Mouse (Mus musculus) cortical plate, adult 2 months (tissue): Measurements from ENCODE around the gene Rtn4rl2.

Experiments
- CTCF ChIP-seq: fragments of 200-500 bp; IDR thresholded peaks from 2 replicates; pipeline ENCODE4 v1.5.1; 2011; ENCODE audit warnings: mild to moderate bottlenecking, control low read depth, low read length; ENCODE audit not compliant: insufficient read depth; ENCODE audit errors: extremely low read depth
- POLR2A ChIP-seq: fragments of 200-500 bp; IDR thresholded peaks from 2 replicates; pipeline ENCODE4 v1.6.1; 2011; ENCODE audit warnings: mild to moderate bottlenecking, low read length, control low read depth; ENCODE audit not compliant: insufficient read depth; ENCODE audit errors: extremely low read depth

DNA sequence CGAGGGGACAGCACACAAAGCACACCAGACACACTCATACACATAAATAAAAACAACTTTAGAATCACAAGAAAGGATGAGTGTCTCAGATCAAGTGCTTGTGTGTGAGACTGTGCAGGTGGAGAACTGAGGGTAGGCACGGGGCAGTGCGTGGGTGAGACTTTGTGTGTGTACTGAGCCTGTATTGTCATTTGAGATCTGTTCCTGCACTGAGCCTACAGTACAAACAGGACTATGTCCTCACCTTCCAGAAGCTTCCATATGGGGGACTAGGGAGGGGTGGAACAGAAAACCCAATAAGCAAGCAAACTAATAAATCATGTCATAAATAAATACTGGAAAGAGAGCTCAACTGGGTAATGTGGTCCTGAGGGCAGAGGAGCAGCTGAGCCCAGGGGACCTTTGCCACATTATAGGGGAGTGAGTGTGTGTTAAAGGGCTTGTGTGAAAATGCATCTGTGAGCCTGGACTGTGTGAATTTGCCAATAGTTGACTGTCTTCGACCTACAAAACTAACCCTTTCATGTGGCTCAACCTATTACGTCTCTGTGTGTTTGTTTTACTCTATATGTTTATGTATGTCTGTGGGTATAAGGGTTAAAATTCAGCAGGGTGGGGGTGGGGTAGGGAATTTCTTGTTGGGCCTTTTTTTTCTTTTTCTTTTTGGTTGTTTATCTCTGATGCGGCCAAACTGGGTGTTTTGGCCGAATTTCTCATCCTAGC, 35.9 kb downstream of the Rtn4rl2 start:
- no peak for TF ChIP-seq CTCF
- TF ChIP-seq POLR2A: no peak
